In genomic region chr4:133200343-133200742, GRCm38 (mm10) we compare ENCODE assay signal across 8 mouse cellular contexts. TPM values are rescaled to one million over a fixed set of nuclear protein-coding genes. Genes with fewer than 3 reads are reported as not detected.
DNase-seq lines count a peak whose midpoint lies in the region; ATAC-seq lines count a peak whose summit lies in the region.

No protein-coding gene starts in this region.

- H3K4me2 ChIP-seq in intestine, embryonic 16.5 days (ENCODE audit: low read depth, low read length), result no peak overlapping the region

- H3K4me3 ChIP-seq in intestine, embryonic 16.5 days (ENCODE audit: low read length), result no peak overlapping the region

- no peaks in the 10 kb centered on the region for H3K27me3 ChIP-seq in intestine, embryonic 16.5 days (replicated peaks; ENCODE audit: control insufficient read depth, insufficient read depth, low read length)

- ATAC-seq in intestine, embryonic 16.5 days, result 0 out of 2 replicates have a peak, but pooled peaks have one; percentile 3

- DNase-seq in left cerebral cortex, adult 18-20 months (ENCODE audit: low spot score in 2 of 2), result peak; percentile 48 to 67
- no peak for DNase-seq in left cerebral cortex, adult 11 months (ENCODE audit: low spot score)
- DNase-seq in brain, adult 2 months (ENCODE audit: low read depth, low spot score), result peak; percentile 71
- peak; percentile 56 to 61 for DNase-seq in heart, adult 18-20 months
- DNase-seq in lung, postnatal 10 days, result peak; percentile 84
- no peak for DNase-seq in c-Kit-positive CD71-positive TER-119-positive erythroid progenitor cells, embryonic 14.5 days (ENCODE audit: low spot score)
- no peak for DNase-seq in thymus, postnatal 25 days

- H3K9ac ChIP-seq in intestine, embryonic 16.5 days (ENCODE audit: low read depth, low read length), result peak overlapping the region; percentile 49

- H3K4me1 ChIP-seq in intestine, embryonic 16.5 days (ENCODE audit: control insufficient read depth, insufficient read depth, low read length), result peaks cover 68% of the 10 kb centered on the region

- no peaks in the 10 kb centered on the region; the same call in none of the 2 replicates for H3K36me3 ChIP-seq in intestine, embryonic 16.5 days (ENCODE audit: control insufficient read depth, insufficient read depth, low read length)

- WGBS in intestine, embryonic 16.5 days, result 49% methylated on average over 21 of the region's 21 CpGs

- no peaks in the 10 kb centered on the region for H3K9me3 ChIP-seq in intestine, embryonic 16.5 days (ENCODE audit: control insufficient read depth, low read length)

- H3K27ac ChIP-seq in intestine, embryonic 16.5 days (ENCODE audit: low read length), result peak overlapping the region; percentile 88

RNA-seq across cellular contexts. Expression of gene Cd164l2, which starts 11.6 kb away (rescaled TPM):
- 1 to 10 TPM; 4.6 to 5.1 TPM for total RNA-seq in left cerebral cortex, adult 18-20 months (2021)
- not detected for total RNA-seq in heart, adult 18-20 months (2021)
- 1.6 and 2.0 TPM in 2 replicates for polyA plus RNA-seq in intestine, embryonic 16.5 days (2015; fragmentation: Nextera tagmentation; extraction: Ambion mirVana)

RNA-seq across cellular contexts. Expression of gene Gpr3, which starts 12.0 kb away (rescaled TPM):
- 10 to 100 TPM; 14.8 to 16.7 TPM for total RNA-seq in left cerebral cortex, adult 18-20 months (2021)
- total RNA-seq in heart, adult 18-20 months (2021), result not detected
- 0.05 and 0.24 TPM in 2 replicates for polyA plus RNA-seq in intestine, embryonic 16.5 days (2015; fragmentation: Nextera tagmentation; extraction: Ambion mirVana)

RNA-seq across cellular contexts. Expression of gene Map3k6, which starts 40.3 kb away (rescaled TPM):
- total RNA-seq in left cerebral cortex, adult 18-20 months (2021), result 1 to 10 TPM; 5.8 to 7.4 TPM
- total RNA-seq in heart, adult 18-20 months (2021), result 10 to 100 TPM; 22.5 to 30.1 TPM
- polyA plus RNA-seq in intestine, embryonic 16.5 days (2015; fragmentation: Nextera tagmentation; extraction: Ambion mirVana), result 2.4 and 2.8 TPM in 2 replicates

Comparison
In these comparisons a context has a peak if more than half of its experiments do, and no peak if none do; other contexts are left out.
1. DNase-seq: peak in left cerebral cortex, adult 18-20 months (2 of 2), brain, adult 2 months (single experiment), heart, adult 18-20 months (2 of 2) and lung, postnatal 10 days (single experiment); none in left cerebral cortex, adult 11 months (single experiment), c-Kit-positive CD71-positive TER-119-positive erythroid progenitor cells, embryonic 14.5 days (single experiment) and thymus, postnatal 25 days (single experiment).
2. RNA of gene Cd164l2, which starts 11.6 kb away (total RNA-seq): 4.6 to 5.1 TPM in left cerebral cortex, adult 18-20 months; not detected in heart, adult 18-20 months; every median in the first group is over 4 times any median in the second.
3. RNA of gene Gpr3, which starts 12.0 kb away (total RNA-seq): 14.8 to 16.7 TPM in left cerebral cortex, adult 18-20 months; not detected in heart, adult 18-20 months; every median in the first group is over 10 times any median in the second.